Mouse (Mus musculus) c-Kit-positive CD71-positive TER-119-negative erythroid progenitor cells, embryonic 14.5 days (primary cell): ENCODE measurements around the gene Clic6.

Experiments
- DNase-seq: peaks from one replicate; pipeline ENCODE4 v3.0.0-alpha.2; 2013; ENCODE audit warnings: low read depth

The Clic6 gene

GRCm38 (mm10) chr16:92485436-92485835 is at the start of gene Clic6:
TSS of gene Clic6 (plus strand) at chr16:92485736.
- no peak for DNase-seq

DNA sequence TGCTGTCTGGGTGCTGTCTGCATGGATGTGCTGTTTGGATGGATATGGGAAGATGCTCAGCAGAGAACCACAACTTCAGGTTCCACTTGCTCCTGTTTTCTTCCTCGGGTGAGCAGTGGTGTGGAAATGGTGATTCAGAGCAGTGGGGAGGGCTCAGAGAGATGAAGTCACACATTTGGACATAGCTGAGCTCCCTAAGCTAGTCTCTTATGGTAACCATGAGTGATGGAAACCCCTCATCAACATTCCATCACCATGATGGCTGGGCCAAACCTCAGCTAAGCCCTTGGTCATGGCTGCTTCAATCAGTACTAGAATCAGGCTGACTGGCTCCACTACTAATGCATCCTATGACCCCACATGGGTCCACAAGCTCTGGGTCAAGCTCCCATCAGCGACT is 45.8 kb upstream of the Clic6 start:
- no peak for DNase-seq

DNA sequence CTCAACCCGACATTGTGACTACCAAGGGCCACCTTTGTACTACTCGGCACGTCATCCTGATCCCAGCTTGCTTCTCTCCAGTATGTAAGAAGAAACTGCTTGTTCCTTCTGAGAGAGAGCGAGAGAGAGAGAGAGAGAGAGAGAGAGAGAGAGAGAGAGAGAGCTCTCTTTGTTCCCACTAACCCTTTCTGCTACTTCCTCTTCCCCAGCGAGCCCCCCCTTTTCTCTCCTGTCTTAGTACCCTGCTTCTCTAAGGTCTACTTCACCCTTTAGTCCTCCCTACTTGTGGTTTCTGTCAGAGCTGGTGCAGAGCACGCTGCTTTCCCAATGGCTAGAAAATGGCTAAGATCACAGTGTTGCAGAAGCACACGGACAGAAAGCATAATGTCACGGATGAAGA is 45.3 kb upstream of the Clic6 start:
- DNase-seq = no peak

DNA sequence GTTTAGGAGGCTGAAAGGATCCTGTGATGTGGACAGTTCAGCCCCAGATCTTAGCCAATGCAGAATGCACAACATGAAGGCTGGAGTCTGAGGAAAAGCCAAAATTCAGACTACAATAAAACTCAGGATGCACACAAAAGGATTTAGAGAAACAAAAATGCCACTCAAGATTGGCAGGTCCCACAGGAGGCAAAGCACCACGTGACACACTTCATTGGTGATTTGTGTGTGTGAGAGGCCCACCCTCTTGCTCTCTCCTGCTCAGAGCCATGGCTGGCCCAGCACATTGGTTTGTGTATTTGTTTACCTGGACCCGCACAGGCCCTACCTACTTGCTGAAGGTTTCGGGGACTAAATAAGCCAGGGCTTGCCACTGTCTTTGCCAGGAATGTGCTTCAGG is 44.3 kb upstream of the Clic6 start:
- DNase-seq = no peak

DNA sequence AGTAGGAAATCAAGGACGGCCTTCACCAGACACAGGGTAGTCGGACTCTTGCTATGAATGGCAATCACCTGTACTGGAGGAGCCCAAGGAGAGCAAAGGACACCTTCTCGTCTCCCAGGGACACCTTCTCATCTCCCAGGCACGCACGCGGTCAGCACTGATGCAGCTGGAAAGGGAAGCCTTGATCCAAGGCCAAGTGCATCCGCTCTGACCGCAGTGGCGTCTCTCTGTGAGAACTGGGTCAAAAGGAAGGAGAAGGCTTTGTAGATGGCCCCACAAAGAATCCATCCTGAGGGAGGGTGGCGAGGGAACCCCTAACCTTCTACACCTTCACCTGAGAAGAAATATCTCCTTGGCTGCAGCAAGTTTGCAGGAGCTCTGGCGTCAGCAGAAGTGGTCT is 43.4 kb upstream of the Clic6 start:
- DNase-seq = no peak

GRCm38 (mm10) chr16:92442946-92443345 is 42.6 kb upstream of the Clic6 start:
- DNase-seq = no peak

GRCm38 (mm10) chr16:92443644-92444113 is 41.9 kb upstream of the Clic6 start:
- no peak for DNase-seq

GRCm38 (mm10) chr16:92445377-92445776 is 40.2 kb upstream of the Clic6 start:
- no peak for DNase-seq

DNA sequence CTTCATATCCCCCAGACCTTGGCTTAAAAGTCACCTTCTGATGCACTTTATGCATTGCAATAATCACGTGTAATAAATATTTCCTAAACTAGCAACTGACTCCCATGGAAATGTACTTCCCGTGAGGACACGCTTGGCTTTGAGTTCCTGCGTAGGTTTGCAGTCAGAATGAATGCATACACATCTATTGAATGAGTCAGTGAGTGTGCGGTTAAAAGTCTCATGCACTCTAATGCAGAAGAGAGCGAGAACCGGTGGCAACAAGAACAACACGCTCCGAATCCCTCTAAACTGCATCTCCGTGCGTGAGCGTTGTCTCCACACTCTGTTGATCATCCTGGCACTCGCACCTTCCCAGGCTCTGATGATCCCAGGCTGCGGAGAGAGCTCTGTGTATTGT is 36.5 kb upstream of the Clic6 start:
- DNase-seq = no peak

- DNase-seq = no peak
Observed at GRCm38 (mm10) chr16:92450331-92450730, 35.2 kb upstream of the Clic6 start.

- DNase-seq = no peak
Observed at GRCm38 (mm10) chr16:92451516-92452072, 33.9 kb upstream of the Clic6 start.

- no peak for DNase-seq
Observed at GRCm38 (mm10) chr16:92452609-92453008, 32.9 kb upstream of the Clic6 start.

GRCm38 (mm10) chr16:92454002-92454401 is 31.5 kb upstream of the Clic6 start:
- DNase-seq = no peak

DNA sequence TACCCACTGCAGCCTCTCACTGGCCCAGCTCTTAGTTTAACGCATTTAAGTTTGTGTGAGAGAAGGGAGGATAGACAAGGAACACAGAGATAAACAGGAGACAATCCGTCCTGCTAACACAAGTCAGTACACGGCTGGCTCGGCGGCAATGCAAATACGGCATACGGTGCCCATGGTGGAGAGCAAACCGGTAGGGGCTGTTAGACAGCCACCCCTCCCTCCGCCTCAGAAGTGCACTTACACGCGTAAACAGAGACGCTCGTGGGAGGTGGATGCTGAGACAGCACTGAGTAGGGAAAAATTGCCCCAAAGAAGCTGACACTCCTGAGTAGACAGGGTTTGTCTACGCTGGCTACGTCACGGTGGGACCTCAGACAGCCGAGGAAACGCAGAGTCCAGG is 31.0 kb upstream of the Clic6 start:
- DNase-seq = no peak

DNA sequence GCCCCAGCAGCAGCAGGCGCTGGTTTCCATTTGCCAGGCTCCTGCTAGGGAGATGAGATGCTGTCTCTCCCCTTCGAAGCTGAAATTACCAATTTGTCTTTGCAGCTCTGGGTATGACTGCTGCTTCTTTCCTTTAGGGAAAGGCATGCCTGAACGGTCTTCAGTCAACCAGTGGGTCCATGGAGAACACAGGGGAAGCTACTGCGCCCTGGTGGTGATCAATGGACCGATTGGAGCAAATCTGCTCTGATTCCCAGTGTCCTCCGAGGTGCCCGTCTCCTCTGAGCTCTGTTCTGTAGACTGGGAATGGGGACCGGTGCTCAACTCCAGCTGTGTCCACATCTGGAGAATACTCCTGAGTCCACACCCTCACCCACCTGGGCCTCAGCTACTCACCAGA is 30.0 kb upstream of the Clic6 start:
- no peak for DNase-seq

- no peak for DNase-seq
Observed at GRCm38 (mm10) chr16:92455969-92456368, 29.6 kb upstream of the Clic6 start.

GRCm38 (mm10) chr16:92457594-92457993 is 27.9 kb upstream of the Clic6 start:
- DNase-seq = peak; percentile 82

GRCm38 (mm10) chr16:92461412-92461811 is 24.1 kb upstream of the Clic6 start:
- no peak for DNase-seq

GRCm38 (mm10) chr16:92464390-92464972 is 21.1 kb upstream of the Clic6 start:
- DNase-seq = no peak

- DNase-seq = no peak
Observed at GRCm38 (mm10) chr16:92465226-92465625, 20.3 kb upstream of the Clic6 start.

DNA sequence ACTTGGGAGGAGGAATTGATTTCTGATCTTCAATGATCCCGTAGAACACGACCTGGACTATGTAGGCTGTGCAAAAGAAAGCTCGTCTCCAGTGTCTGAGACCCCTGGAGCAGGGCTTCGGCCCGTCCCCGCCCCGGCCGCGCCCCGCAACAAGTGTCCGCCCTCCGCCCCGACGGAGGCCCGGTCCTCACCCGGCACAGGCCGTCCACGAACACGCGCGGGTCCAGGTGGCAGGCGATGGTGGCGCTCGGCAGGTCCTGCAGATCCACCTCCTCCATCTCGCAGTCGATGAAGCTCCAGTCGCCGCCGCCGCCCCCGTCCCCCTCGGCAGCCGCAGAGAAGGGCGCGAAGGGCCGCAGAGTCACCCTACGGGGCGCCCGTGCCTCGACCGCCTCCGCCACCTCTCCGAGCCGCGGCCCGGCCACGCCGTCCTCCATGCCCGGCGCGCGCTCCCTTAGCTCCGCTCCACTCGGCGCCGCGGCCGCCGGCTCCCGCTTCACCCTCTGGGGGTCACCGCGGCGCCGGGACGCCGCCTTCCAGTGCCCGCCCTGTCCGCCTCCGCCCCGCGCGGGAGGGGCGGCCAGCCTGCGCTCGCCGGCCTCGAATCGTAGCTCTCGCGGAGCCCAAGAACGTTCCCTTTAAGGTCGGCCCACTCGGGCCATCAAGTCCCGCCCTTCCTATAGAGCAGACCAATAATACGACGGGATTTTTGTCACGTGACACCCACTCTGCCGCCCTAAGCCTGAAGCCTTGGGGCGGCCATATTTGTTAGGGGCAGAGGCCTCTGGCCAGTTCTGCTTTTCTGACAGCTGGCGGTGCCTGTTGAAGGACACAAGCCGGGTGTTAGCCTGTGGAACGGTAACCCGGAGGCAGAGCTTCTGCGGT is 19.7 kb upstream of the Clic6 start:
- peak; percentile 97 for DNase-seq

DNA sequence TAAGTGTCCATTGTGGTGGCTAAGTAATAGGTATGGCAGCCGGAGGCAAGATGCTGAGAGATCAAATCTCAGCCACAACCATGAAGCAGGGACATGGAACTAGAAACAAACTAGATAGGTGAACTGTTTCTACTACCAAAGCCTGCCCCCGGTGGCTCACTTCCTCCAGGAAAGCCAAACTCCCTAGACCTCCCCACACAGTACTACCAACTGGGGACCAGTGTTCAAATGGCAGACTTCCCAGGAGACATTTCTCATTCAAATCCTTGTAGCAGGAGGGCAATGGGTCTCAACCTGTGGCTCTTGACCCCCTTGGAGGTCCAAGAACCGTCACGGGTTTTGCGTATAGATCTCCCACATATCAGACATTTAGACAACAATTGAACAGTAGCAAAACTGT is 18.5 kb upstream of the Clic6 start:
- no peak for DNase-seq

- DNase-seq = no peak
Observed at GRCm38 (mm10) chr16:92468459-92468858, 17.1 kb upstream of the Clic6 start.
